Mouse (Mus musculus) lung, postnatal 10 days (tissue): Measurements from ENCODE around the gene Atf7ip2.
"Not testable (repeated sequence)": the region's sequence is repeated elsewhere in the genome, so short reads cannot be mapped to it uniquely, and the experiment has no call there.

Experiments used
- DNase-seq: peaks from one replicate; pipeline ENCODE4 v3.0.0; 2021

Atf7ip2 gene

GRCm38 (mm10) chr16:10192679-10193506 lies at the start of gene Atf7ip2:
Atf7ip2 (plus strand) TSS chr16:10192712.
- peak; percentile 92 for DNase-seq

GRCm38 (mm10) chr16:10143166-10143565 lies 49.3 kb upstream of the Atf7ip2 start:
- no peak for DNase-seq

- DNase-seq, result no peak
Observed at GRCm38 (mm10) chr16:10147401-10147800, 45.1 kb upstream of the Atf7ip2 start.

- no peak for DNase-seq
Observed at GRCm38 (mm10) chr16:10169123-10169905, 23.2 kb upstream of the Atf7ip2 start.

GRCm38 (mm10) chr16:10170005-10170404 lies 22.5 kb upstream of the Atf7ip2 start, which contains the start of gene Rpl39l:
Rpl39l (plus strand) TSS chr16:10170226.
- no peak for DNase-seq

- no peak for DNase-seq
Observed at GRCm38 (mm10) chr16:10171276-10171675, 21.2 kb upstream of the Atf7ip2 start.

- no peak for DNase-seq
Observed at GRCm38 (mm10) chr16:10172179-10172820, 20.2 kb upstream of the Atf7ip2 start.

- not testable (repeated sequence) for DNase-seq
Observed at GRCm38 (mm10) chr16:10187461-10187860, 5.1 kb upstream of the Atf7ip2 start.

- no peak for DNase-seq
Observed at GRCm38 (mm10) chr16:10208777-10209176, 16.3 kb downstream of the Atf7ip2 start.

GRCm38 (mm10) chr16:10216366-10216765 lies 23.9 kb downstream of the Atf7ip2 start:
- DNase-seq, result not testable (repeated sequence)

- DNase-seq, result not testable (repeated sequence)
Observed at GRCm38 (mm10) chr16:10217020-10217419, 24.5 kb downstream of the Atf7ip2 start.

GRCm38 (mm10) chr16:10227361-10227760 lies 34.8 kb downstream of the Atf7ip2 start:
- no peak for DNase-seq

GRCm38 (mm10) chr16:10236601-10237000 lies 44.1 kb downstream of the Atf7ip2 start:
- DNase-seq, result no peak

- no peak for DNase-seq
Observed at GRCm38 (mm10) chr16:10253993-10254392, 61.5 kb downstream of the Atf7ip2 start.

- DNase-seq, result peak; percentile 74
Observed at GRCm38 (mm10) chr16:10272256-10272655, 79.7 kb downstream of the Atf7ip2 start.

- DNase-seq, result peak; percentile 46
Observed at GRCm38 (mm10) chr16:10274465-10274864, 82.0 kb downstream of the Atf7ip2 start.

GRCm38 (mm10) chr16:10276778-10277177 lies 84.3 kb downstream of the Atf7ip2 start:
- not testable (repeated sequence) for DNase-seq

GRCm38 (mm10) chr16:10280286-10280951 lies 87.9 kb downstream of the Atf7ip2 start:
- peak; percentile 91 for DNase-seq

- no peak for DNase-seq
Observed at GRCm38 (mm10) chr16:10281890-10282289, 89.4 kb downstream of the Atf7ip2 start.

- no peak for DNase-seq
Observed at GRCm38 (mm10) chr16:10286513-10287268, 94.2 kb downstream of the Atf7ip2 start.

- no peak for DNase-seq
Observed at GRCm38 (mm10) chr16:10288115-10288514, 95.6 kb downstream of the Atf7ip2 start.
